Mouse (Mus musculus) liver, embryonic 14.5 days (tissue): Measurements from ENCODE around the gene Hibadh.

Experiments used
- CTCF ChIP-seq: IDR thresholded peaks from 2 replicates; pipeline ENCODE4 v1.5.1; 2016; ENCODE audit warnings: antibody characterized with exemption, low read depth, control low read depth
- EP300 ChIP-seq: IDR thresholded peaks from 2 replicates; pipeline ENCODE4 v1.6.1; 2016; ENCODE audit warnings: antibody characterized with exemption, low read depth

DNA sequence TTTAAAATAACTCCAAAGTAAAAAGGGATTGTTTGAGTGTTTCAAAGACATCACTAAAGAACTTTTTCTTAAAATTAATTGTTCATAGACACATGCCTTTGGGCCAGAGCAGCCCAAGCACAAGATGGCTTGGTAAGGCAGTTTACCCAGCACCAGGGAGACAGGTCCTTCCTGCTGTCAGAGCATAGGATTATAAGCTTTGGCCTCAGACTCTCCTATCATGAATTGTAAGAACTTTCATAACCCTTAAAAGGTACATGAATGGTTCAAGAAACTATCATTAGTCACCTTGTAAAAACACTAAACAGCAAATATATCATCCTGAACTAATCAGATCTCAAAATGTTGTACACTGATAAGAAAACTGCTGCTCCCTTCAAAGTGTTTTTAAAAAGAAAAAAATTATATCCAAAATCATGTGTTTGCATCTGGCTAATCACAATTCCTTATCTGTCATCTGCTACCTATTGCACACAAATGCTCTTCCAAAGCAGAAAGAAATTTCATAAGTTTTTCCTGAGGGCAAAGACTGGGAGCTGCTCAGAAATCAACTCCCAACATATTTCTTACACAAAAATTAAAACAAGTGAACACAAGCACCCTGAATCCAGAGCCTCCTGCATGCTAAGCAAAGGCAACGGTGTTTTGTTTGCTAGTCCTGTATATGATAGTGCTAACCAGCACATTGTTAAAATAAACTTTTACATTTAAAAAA lies 1.6 kb downstream of the Hibadh start:
- TF ChIP-seq CTCF (no peak), EP300 (no peak)
